In the genomic region with DNA sequence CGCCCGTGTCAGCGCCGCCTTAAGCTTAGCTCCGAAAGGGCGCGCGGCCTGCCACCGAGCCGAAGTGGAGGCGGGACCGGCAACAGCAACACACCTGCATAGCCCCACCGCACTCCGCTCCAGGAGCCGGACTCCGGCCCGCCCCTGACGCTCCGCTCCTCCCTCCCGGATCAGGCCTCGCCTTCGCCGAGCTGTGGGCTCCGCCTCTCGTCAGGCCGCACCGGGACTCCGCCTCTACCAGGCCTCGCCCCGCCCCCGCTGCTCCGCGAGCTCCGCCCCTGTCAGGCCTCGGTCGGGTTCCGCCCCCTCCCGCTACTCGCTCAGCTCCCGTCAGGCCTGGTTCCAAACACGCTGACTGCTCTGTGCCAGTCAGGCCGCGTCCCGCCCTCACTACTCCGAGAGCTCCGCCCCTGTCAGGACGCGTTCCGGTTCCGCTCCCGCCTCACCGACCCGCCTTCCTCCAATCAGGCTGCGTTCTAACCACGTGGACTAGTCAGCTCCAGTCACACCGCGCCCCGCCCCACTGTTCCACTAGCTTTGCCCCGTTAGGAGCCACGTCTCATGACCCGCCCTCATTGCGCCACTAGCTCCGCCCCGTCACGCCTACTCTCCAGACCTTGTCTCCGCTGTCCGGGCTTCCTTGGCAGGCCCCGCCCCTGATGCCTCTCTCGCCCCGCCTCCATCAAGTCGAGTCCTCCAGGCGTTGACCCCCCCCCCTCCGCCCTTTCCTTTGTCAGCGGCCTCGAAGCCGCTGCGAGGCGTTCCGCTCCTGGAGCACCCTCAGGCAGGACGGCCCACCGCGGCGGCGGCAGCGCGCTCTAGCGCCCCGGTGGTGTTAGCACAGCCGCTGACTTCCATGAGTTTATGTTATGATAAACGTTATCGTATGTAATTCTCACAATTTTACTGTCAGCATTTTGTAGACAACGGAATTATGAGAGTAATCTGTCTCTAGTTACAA, we compare ENCODE assay signal across 1 mouse cellular context.
A peak's percentile ranks its signal among the peaks of the same experiment; 100 is the strongest.
TF ChIP-seq lines count a peak whose summit lies in the region.

Dnpep (minus strand) TSS at position 750 of the 961 bp plus-strand sequence.

TF ChIP-seq in MEL, 35 proteins besides CTCF, POLR2A, EP300 and RAD21 (continued from another document):
- peak; percentile 73 for TF ChIP-seq MYC (IDR thresholded peaks at IDR 0.05; ENCODE audit: low read depth, low read length)
- peak; percentile 99 for TF ChIP-seq MAZ (IDR thresholded peaks at IDR 0.05; ENCODE audit: low read depth, low read length)
- peak; percentile 86 for TF ChIP-seq SIN3A (IDR thresholded peaks at IDR 0.05; ENCODE audit: low read length)
- no peak for TF ChIP-seq UBTF (IDR thresholded peaks at IDR 0.05; ENCODE audit: borderline replicate concordance, insufficient read depth, low read depth, low read length)
- TF ChIP-seq TBP (IDR thresholded peaks at IDR 0.05; ENCODE audit: low read depth, low read length): no peak
- TF ChIP-seq MEF2A (IDR thresholded peaks at IDR 0.05; ENCODE audit: extremely low read depth, insufficient replicate concordance, low read depth, low read length, poor library complexity, severe bottlenecking): peak; percentile 63; the same call in 1 of the 2 replicates
- no peak for TF ChIP-seq POLR2AphosphoS2 (IDR thresholded peaks at IDR 0.05; ENCODE audit: low read length)
- TF ChIP-seq SMC3 (IDR thresholded peaks at IDR 0.05; ENCODE audit: low read depth, low read length): peak; percentile 48
- TF ChIP-seq CHD1 (IDR thresholded peaks at IDR 0.05; ENCODE audit: low read depth, low read length): no peak
- peak; percentile 67 for TF ChIP-seq TCF12 (IDR thresholded peaks at IDR 0.05; ENCODE audit: low read depth, low read length)
- peak; percentile 73; the same call in 1 of the 2 replicates for TF ChIP-seq MAFK (IDR thresholded peaks at IDR 0.05; ENCODE audit: borderline replicate concordance, low read depth, low read length)
- TF ChIP-seq E2F4 (IDR thresholded peaks at IDR 0.05; ENCODE audit: borderline replicate concordance, low read depth, low read length): no peak
- no peak for TF ChIP-seq CHD2 (IDR thresholded peaks at IDR 0.05; ENCODE audit: low read length)
- TF ChIP-seq ZKSCAN1 (IDR thresholded peaks at IDR 0.05; ENCODE audit: low read depth, low read length): 0 out of 2 replicates have a peak, but pooled peaks have one; percentile 14
- TF ChIP-seq NRF1 (IDR thresholded peaks at IDR 0.05; ENCODE audit: insufficient read depth, low read depth, low read length, poor library complexity, severe bottlenecking): no peak; the same call in 1 of the 2 replicates
TF ChIP-seq in MEL: peak in this region for 20.
